Mouse (Mus musculus) heart, embryonic 16.5 days (tissue): ENCODE results near the gene Anks1b. TPM values are rescaled to one million over a fixed set of nuclear protein-coding genes. Genes with fewer than 3 reads are reported as not detected.

Experiments
- ATAC-seq: fragments of 200-750 bp; cut with Nextera tagmentation; replicated peaks from 2 replicates; pipeline ENCODE4 v1.8.0; 2017; ENCODE audit warnings: moderate number of reproducible peaks; ENCODE audit not compliant: insufficient read depth, low FRiP score; ENCODE audit errors: extremely low read depth
- H3K27ac ChIP-seq: fragments of 300-500 bp; sonication (generic); 2 replicates; pipeline ENCODE4 v1.5.1; 2014; ENCODE audit warnings: mild to moderate bottlenecking, low read length, control low read depth, moderate library complexity
- H3K27me3 ChIP-seq: fragments of 300-500 bp; sonication (generic); 2 replicates; pipeline ENCODE4 v1.6.1; 2014; ENCODE audit warnings: low read length, mixed read lengths; ENCODE audit not compliant: control insufficient read depth, insufficient read depth
- H3K36me3 ChIP-seq: fragments of 300-500 bp; sonication (generic); 2 replicates; pipeline ENCODE4 v1.6.1; 2014; ENCODE audit not compliant: control insufficient read depth, insufficient read depth
- H3K4me1 ChIP-seq: fragments of 300-500 bp; sonication (generic); 2 replicates; pipeline ENCODE4 v1.6.1; 2014; ENCODE audit warnings: low read length, mixed read lengths; ENCODE audit not compliant: control insufficient read depth, insufficient read depth
- H3K4me2 ChIP-seq: fragments of 300-500 bp; sonication (generic); 2 replicates; pipeline ENCODE4 v1.6.1; 2014; ENCODE audit warnings: low read depth, mild to moderate bottlenecking, control low read depth, low read length
- H3K4me3 ChIP-seq: fragments of 300-500 bp; sonication (generic); 2 replicates; pipeline ENCODE4 v1.5.1; 2014; ENCODE audit warnings: mild to moderate bottlenecking, control low read depth, low read length
- H3K9ac ChIP-seq: fragments of 300-500 bp; sonication (generic); 2 replicates; pipeline ENCODE4 v1.6.1; 2014; ENCODE audit warnings: low read length, control low read depth
- H3K9me3 ChIP-seq: fragments of 300-500 bp; sonication (generic); replicated peaks from 2 replicates; pipeline ENCODE4 v1.6.1; 2016; ENCODE audit warnings: low read length; ENCODE audit not compliant: control insufficient read depth
- WGBS: fragments of 180-500 bp; shearing (Covaris S2); extraction: QIAGEN DNeasy Blood & Tissue Kit; methylation state at CpG from one replicate; pipeline ENCODE4 v1.1.7; 2014; 5-methylcytosine and 5-hydroxymethylcytosine counted together
- polyA plus RNA-seq: library from polyadenylated mRNA; unstranded; fragments of >200 nt; fragmentation: Nextera tagmentation; extraction: Ambion mirVana; gene quantifications from 2 replicates; pipeline ENCODE4 v1.2.1, GENCODE M21; 2015

Gene Anks1b
- polyA plus RNA-seq, 1 experiment from 2014 or later: 0.13 TPM

DNA sequence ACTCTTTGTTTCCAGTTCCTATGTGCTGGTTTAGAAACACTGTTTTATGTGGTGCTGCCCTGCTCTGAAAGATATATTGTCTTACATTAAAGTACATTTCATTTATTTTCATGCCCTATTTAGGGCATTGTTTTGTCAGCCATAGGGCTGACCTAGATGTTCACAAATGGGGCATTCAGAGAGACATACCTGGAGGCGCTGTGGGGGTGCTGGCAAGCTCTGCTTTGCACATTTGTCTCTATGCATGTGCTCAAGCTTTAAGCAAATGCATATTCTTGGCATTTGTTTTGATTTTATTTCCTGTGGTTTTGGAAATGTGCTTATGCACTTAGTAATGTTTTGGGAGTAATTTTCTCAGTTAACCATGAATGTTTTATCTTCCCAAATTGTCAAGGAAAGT, 43.8 kb downstream of the Anks1b start:
- 79% methylated on average over 1 of the region's 1 CpGs for WGBS
- H3K27me3 ChIP-seq: no peaks in the 10 kb centered on the region

DNA sequence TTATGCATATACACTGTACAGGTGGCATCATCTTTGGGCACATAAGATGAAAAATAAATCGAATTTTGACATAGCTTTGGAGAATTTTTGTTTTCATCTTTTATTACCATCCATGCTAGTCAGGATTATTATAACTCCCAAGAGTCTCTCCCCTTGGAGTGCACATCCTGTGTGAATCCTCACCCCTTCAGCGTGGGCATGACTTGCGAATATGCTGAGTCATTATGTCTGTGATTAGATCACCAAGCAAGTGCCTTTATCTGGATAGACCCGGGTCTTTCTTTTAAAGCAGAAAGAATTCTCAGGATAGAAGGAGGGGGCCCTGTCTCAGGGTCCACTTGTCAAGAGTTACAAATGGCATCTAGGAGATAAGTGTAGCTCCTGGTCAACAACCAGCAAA, 48.7 kb downstream of the Anks1b start:
- Histone ChIP-seq H3K9ac (no peak overlapping the region), H3K4me2 (no peak overlapping the region), H3K4me3 (no peak overlapping the region), H3K27ac (no peak overlapping the region), H3K27me3 (no peaks in the 10 kb centered on the region), H3K4me1 (no peaks in the 10 kb centered on the region), H3K9me3 (peaks cover 14% of the 10 kb centered on the region), H3K36me3 (no peaks in the 10 kb centered on the region)
- ATAC-seq: no peak
- 62% methylated on average over 4 of the region's 4 CpGs for WGBS

More for the DNA sequence above, 43.8 kb downstream of the Anks1b start:
- Histone ChIP-seq H3K4me2 (no peak overlapping the region), H3K9ac (no peak overlapping the region), H3K9me3 (no peaks in the 10 kb centered on the region), H3K4me3 (no peak overlapping the region), H3K27ac (no peak overlapping the region), H3K4me1 (no peaks in the 10 kb centered on the region), H3K36me3 (no peaks in the 10 kb centered on the region)
- ATAC-seq: no peak

DNA sequence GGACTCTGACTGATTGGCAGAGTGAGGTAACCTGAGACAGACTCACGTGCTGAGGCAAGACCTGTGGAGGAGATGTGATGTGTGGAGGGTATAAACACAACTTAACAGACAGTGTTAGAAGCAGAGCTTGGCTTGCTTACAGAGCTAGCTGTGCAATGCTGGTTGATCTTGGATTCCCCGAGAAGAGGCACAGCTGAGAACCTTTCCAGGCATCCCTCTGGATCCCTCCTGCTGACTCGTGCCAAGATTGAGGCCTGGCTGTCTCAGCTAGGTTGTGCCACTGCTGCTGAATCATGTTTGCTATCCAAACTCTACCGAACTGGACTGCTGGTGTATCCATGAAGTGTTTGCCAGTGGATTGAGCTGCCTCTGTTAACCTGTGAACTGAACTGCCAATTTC, 68.9 kb downstream of the Anks1b start:
- Histone ChIP-seq H3K27me3 (no peaks in the 10 kb centered on the region), H3K4me1 (no peaks in the 10 kb centered on the region), H3K9ac (no peak overlapping the region), H3K4me2 (no peak overlapping the region), H3K36me3 (no peaks in the 10 kb centered on the region), H3K9me3 (no peaks in the 10 kb centered on the region), H3K27ac (no peak overlapping the region), H3K4me3 (no peak overlapping the region)
- WGBS: 59% methylated on average over 4 of the region's 4 CpGs
- no peak for ATAC-seq

DNA sequence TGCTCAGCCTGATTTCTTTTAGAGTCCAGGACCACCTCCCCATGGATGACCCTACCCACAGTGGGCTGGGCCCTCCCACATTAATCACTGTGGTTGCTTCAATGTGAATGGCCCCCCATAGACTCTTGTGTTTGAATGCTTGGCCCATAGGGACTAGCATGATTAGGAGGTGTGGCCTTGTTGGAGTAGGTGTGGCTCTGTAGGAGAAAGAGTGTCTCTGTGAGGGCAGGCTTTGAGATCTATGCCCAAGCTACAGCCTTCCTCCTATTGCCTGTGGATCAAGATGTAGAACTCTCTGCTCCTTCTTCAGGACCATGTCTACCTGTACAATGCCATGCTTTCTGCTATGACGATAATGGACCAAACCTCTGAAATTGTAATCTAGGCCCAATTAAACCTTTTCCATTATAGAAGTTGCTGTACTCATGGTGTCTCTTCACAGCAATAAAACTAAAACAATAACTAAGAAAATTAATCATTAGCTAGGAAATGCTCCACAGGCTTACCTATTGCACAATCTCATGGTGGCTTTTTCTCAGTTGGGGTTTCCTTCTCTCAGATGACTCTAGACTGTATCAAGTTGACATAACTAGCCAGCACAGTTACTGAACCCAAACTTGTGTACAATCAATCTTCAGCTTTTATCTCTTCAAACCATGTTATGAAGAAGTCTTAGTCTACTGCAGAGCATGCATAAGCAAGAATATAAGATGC, 73.5 kb downstream of the Anks1b start:
- Histone ChIP-seq H3K27ac (no peak overlapping the region), H3K27me3 (no peaks in the 10 kb centered on the region), H3K4me1 (no peaks in the 10 kb centered on the region), H3K9ac (no peak overlapping the region), H3K4me2 (no peak overlapping the region), H3K36me3 (no peaks in the 10 kb centered on the region), H3K4me3 (no peak overlapping the region), H3K9me3 (no peaks in the 10 kb centered on the region)
- WGBS: 83% methylated on average over 1 of the region's 1 CpGs
- no peak for ATAC-seq

DNA sequence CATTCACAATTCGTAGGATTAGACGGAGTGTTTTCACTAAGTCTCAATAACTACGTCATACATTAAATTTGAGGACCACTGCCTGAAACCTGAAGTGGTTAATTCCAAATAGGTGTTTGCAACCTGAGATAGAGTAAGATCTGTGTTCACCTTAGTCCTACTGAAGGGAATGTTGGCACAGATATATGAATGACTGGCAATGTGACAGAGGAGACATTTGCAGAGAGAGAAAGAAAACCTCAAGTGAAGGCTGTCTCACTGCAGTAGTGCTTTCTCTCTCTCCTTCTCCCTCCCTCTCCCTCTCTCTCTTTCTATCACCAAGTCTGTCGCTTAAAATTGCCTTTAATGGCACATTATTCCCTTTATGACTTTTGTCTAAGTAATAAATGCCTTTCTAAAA, 101.1 kb downstream of the Anks1b start:
- H3K36me3 ChIP-seq: no peaks in the 10 kb centered on the region
- H3K4me1 ChIP-seq: no peaks in the 10 kb centered on the region
- H3K4me2 ChIP-seq: no peak overlapping the region
- H3K27me3 ChIP-seq: no peaks in the 10 kb centered on the region
- ATAC-seq: no peak
- H3K9ac ChIP-seq: no peak overlapping the region
- H3K9me3 ChIP-seq: no peaks in the 10 kb centered on the region
- H3K27ac ChIP-seq: no peak overlapping the region
- H3K4me3 ChIP-seq: no peak overlapping the region
- WGBS: 80% methylated on average over 4 of the region's 4 CpGs

DNA sequence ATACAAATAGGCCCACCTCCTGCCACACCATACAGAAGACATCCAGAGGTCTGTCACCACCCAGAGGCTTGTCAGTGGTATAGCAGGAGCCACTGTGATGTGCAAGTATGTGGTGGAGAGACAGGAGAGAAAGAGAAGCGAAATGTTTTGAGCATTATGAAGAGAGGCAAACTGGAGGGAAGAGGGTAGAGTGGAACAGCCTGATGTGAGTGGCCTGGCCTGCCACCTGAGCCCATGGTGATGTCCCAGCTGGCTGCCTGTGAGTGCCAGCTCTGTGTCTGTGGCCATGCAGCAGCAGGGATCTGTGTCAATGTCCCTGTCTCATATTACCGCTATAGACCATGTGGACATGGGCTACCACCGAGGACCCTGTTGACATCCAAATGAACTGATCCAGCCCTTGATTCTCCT, 102.1 kb downstream of the Anks1b start:
- Histone ChIP-seq H3K4me2 (no peak overlapping the region), H3K36me3 (no peaks in the 10 kb centered on the region), H3K4me1 (no peaks in the 10 kb centered on the region), H3K27ac (no peak overlapping the region), H3K4me3 (no peak overlapping the region), H3K9me3 (no peaks in the 10 kb centered on the region), H3K9ac (no peak overlapping the region), H3K27me3 (no peaks in the 10 kb centered on the region)
- no peak for ATAC-seq
- WGBS: 67% methylated on average over 3 of the region's 3 CpGs

- Histone ChIP-seq H3K27me3 (no peaks in the 10 kb centered on the region), H3K9me3 (no peaks in the 10 kb centered on the region), H3K36me3 (no peaks in the 10 kb centered on the region), H3K4me3 (no peak overlapping the region), H3K4me1 (no peaks in the 10 kb centered on the region), H3K27ac (no peak overlapping the region), H3K4me2 (no peak overlapping the region), H3K9ac (no peak overlapping the region)
- ATAC-seq: no peak
- WGBS: 76% methylated on average over 3 of the region's 3 CpGs
These were observed 103.3 kb downstream of the Anks1b start for GRCm38 (mm10) chr10:89976577-89976976.

DNA sequence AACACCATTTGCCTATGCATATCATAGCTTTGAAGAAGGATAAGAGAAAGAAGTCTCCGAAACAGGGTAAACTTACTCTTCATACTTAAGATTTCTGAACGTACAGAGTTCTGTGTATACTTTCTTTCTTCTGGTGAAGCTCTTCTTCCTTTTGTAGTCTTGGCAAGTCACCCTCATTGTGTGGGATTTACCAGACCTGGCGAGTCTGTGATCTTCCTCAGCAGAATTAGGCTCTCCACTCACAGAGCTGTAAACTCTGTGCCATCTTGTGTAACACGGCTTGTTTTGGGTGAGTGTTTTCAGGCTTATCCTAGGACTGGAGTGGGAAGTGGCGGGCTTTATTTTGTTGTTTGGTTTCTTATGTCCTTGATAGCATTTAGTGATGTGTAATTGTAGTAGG, 120.9 kb downstream of the Anks1b start:
- Histone ChIP-seq H3K27ac (no peak overlapping the region), H3K9me3 (no peaks in the 10 kb centered on the region), H3K4me3 (no peak overlapping the region), H3K36me3 (no peaks in the 10 kb centered on the region), H3K27me3 (no peaks in the 10 kb centered on the region), H3K4me2 (no peak overlapping the region), H3K9ac (no peak overlapping the region), H3K4me1 (no peaks in the 10 kb centered on the region)
- no peak for ATAC-seq
- 84% methylated on average over 5 of the region's 5 CpGs for WGBS

GRCm38 (mm10) chr10:89995621-89996428, 122.5 kb downstream of the Anks1b start:
- WGBS: 56% methylated on average over 6 of the region's 6 CpGs
- no peak for ATAC-seq
- Histone ChIP-seq H3K4me3 (no peak overlapping the region), H3K4me1 (no peaks in the 10 kb centered on the region), H3K36me3 (no peaks in the 10 kb centered on the region), H3K9me3 (no peaks in the 10 kb centered on the region), H3K27ac (no peak overlapping the region), H3K27me3 (no peaks in the 10 kb centered on the region), H3K9ac (no peak overlapping the region), H3K4me2 (no peak overlapping the region)
